Mouse (Mus musculus) CH12.LX (cell line): ENCODE measurements around the gene Fam83c. TPM values are rescaled to one million over a fixed set of nuclear protein-coding genes. Genes with fewer than 3 reads are reported as not detected.

Experiments
- DNase-seq: peaks from one replicate; pipeline ENCODE4 v3.0.0-alpha.2; 2013; ENCODE audit errors: extremely low read depth
- H3K27ac ChIP-seq: 2 replicates; pipeline ENCODE4 v1.5.1; 2012; ENCODE audit warnings: low read depth, mild to moderate bottlenecking, control low read depth, moderate library complexity; ENCODE audit not compliant: insufficient read depth
- H3K27me3 ChIP-seq: replicated peaks from 2 replicates; pipeline ENCODE3; 2012; ENCODE audit warnings: inconsistent platforms
- H3K36me3 ChIP-seq, 2 experiments: replicated peaks in 1 of 2; 2 replicates each; pipeline versions ENCODE3 to v1.6.1; 2012; ENCODE audit warnings: inconsistent platforms in 1 of 2, low read length in 1 of 2, mild to moderate bottlenecking in 1 of 2, mixed read lengths in 1 of 2, moderate library complexity in 1 of 2; ENCODE audit not compliant: control insufficient read depth in 1 of 2, insufficient read depth in 1 of 2
- H3K4me1 ChIP-seq, 2 experiments: 2 replicates each; pipeline ENCODE4 v1.6.1; 2012; ENCODE audit warnings: inconsistent platforms in 1 of 2, moderate library complexity in 1 of 2; ENCODE audit not compliant: insufficient read depth in 2 of 2, control insufficient read depth in 1 of 2
- H3K4me2 ChIP-seq: 2 replicates; pipeline ENCODE4 v1.6.1; 2012; ENCODE audit warnings: low read depth, mild to moderate bottlenecking, control low read depth; ENCODE audit not compliant: poor library complexity, insufficient read depth, severe bottlenecking
- H3K4me3 ChIP-seq, 3 experiments: fragments of 150-350 bp in 1 of 3; sonication (generic) in 1 of 3; replicated peaks in 1 of 3; 2 replicates each; pipeline versions ENCODE3 to v1.5.1; 2011 to 2012; ENCODE audit warnings: low read depth in 2 of 3, low read length in 2 of 3, mild to moderate bottlenecking in 2 of 3, moderate library complexity in 2 of 3, control low read depth in 1 of 3, improper control_type of control experiment in 1 of 3, inconsistent platforms in 1 of 3, mixed read lengths in 1 of 3; ENCODE audit not compliant: poor library complexity in 1 of 3
- H3K79me2 ChIP-seq: replicated peaks from 2 replicates; pipeline ENCODE4 v1.6.1; 2012; ENCODE audit warnings: mild to moderate bottlenecking, moderate library complexity; ENCODE audit not compliant: control insufficient read depth, poor library complexity, insufficient read depth, severe bottlenecking; ENCODE audit errors: extremely low read depth
- H3K9ac ChIP-seq: 2 replicates; pipeline ENCODE4 v1.6.1; 2012; ENCODE audit warnings: low read depth, mild to moderate bottlenecking, control low read depth, moderate library complexity; ENCODE audit not compliant: insufficient read depth
- H3K9me3 ChIP-seq: replicated peaks from 2 replicates; pipeline ENCODE3; 2012; ENCODE audit warnings: low read length, inconsistent platforms, mixed read lengths
- CHD1 ChIP-seq: IDR thresholded peaks from 2 replicates; pipeline ENCODE4 v1.6.1; 2012; ENCODE audit warnings: low read depth, low read length, improper control_type of control experiment, inconsistent platforms
- CHD2 ChIP-seq: IDR thresholded peaks from 2 replicates; pipeline ENCODE4 v1.6.1; 2011; ENCODE audit warnings: low read length, improper control_type of control experiment
- CTCF ChIP-seq, 2 experiments: IDR thresholded peaks in 1 of 2; conservative IDR thresholded peaks in 1 of 2; 2 replicates each; pipeline ENCODE4 v1.5.1; 2011 to 2012; ENCODE audit warnings: low read depth in 2 of 2, low read length in 2 of 2, improper control_type of control experiment in 1 of 2, inconsistent platforms in 1 of 2, mild to moderate bottlenecking in 1 of 2, moderate library complexity in 1 of 2
- EP300 ChIP-seq: IDR thresholded peaks from 2 replicates; pipeline ENCODE4 v1.6.1; 2011; ENCODE audit warnings: low read length, improper control_type of control experiment
- GABPA ChIP-seq: IDR thresholded peaks from 2 replicates; pipeline ENCODE4 v1.6.1; 2012; ENCODE audit warnings: low read depth, low read length, improper control_type of control experiment, inconsistent platforms; ENCODE audit not compliant: insufficient replicate concordance
- HCFC1 ChIP-seq: IDR thresholded peaks from 2 replicates; pipeline ENCODE4 v1.6.1; 2012; ENCODE audit warnings: low read depth, mild to moderate bottlenecking, inconsistent platforms, low read length, improper control_type of control experiment
- JUN ChIP-seq: IDR thresholded peaks from 2 replicates; pipeline ENCODE4 v1.6.1; 2011; ENCODE audit warnings: low read depth, mild to moderate bottlenecking, low read length, improper control_type of control experiment, moderate library complexity; ENCODE audit not compliant: insufficient read depth
- KAT2A ChIP-seq: IDR thresholded peaks from 2 replicates; pipeline ENCODE4 v1.6.1; 2012; ENCODE audit warnings: low read length, improper control_type of control experiment, inconsistent platforms; ENCODE audit not compliant: insufficient replicate concordance
- MAX ChIP-seq: IDR thresholded peaks from 2 replicates; pipeline ENCODE4 v1.6.1; 2011; ENCODE audit warnings: low read length, improper control_type of control experiment
- MAZ ChIP-seq: IDR thresholded peaks from 2 replicates; pipeline ENCODE4 v1.6.1; 2012; ENCODE audit warnings: low read depth, mild to moderate bottlenecking, inconsistent platforms, low read length, improper control_type of control experiment, moderate library complexity
- MEF2A ChIP-seq: IDR thresholded peaks from 2 replicates; pipeline ENCODE4 v1.6.1; 2014; ENCODE audit warnings: low read depth, mild to moderate bottlenecking, inconsistent platforms, low read length, improper control_type of control experiment, borderline replicate concordance
- NRF1 ChIP-seq: IDR thresholded peaks from 2 replicates; pipeline ENCODE4 v1.6.1; 2014; ENCODE audit warnings: low read depth, mild to moderate bottlenecking, inconsistent platforms, low read length, improper control_type of control experiment, moderate library complexity
- POLR2AphosphoS2 ChIP-seq: IDR thresholded peaks from 2 replicates; pipeline ENCODE4 v1.6.1; 2011; ENCODE audit warnings: low read depth, low read length, improper control_type of control experiment
- RCOR1 ChIP-seq: conservative IDR thresholded peaks from 2 replicates; pipeline ENCODE4 v1.6.1; 2012; ENCODE audit warnings: low read depth, mild to moderate bottlenecking, inconsistent platforms, low read length, improper control_type of control experiment
- TBP ChIP-seq: conservative IDR thresholded peaks from 2 replicates; pipeline ENCODE4 v1.6.1; 2011; ENCODE audit warnings: low read depth, low read length, improper control_type of control experiment
- TCF12 ChIP-seq: IDR thresholded peaks from 2 replicates; pipeline ENCODE4 v1.6.1; 2014; ENCODE audit warnings: low read depth, mild to moderate bottlenecking, inconsistent platforms, low read length, improper control_type of control experiment
- UBTF ChIP-seq: IDR thresholded peaks from 2 replicates; pipeline ENCODE4 v1.6.1; 2012; ENCODE audit warnings: low read depth, mild to moderate bottlenecking, inconsistent platforms, low read length, improper control_type of control experiment, moderate library complexity
- ZKSCAN1 ChIP-seq: IDR thresholded peaks from 2 replicates; pipeline ENCODE4 v1.6.1; 2012; ENCODE audit warnings: low read depth, inconsistent platforms, low read length, improper control_type of control experiment, borderline replicate concordance
- ZNF384 ChIP-seq: IDR thresholded peaks from 2 replicates; pipeline ENCODE4 v1.6.1; 2012; ENCODE audit warnings: low read depth, low read length, improper control_type of control experiment, inconsistent platforms
- dilution Hi-C: fragments of 300-500 bp; cut with MboI; formaldehyde crosslinking; loops from 2 replicates; pipeline ENCODE4 v1.14.3; 2020; ENCODE audit warnings: low sequenced_read_pairs; ENCODE audit not compliant: extremely low pct_unique_long_range_greater_than_20kb, extremely low pct_ligation_motif_present
- in situ Hi-C: fragments of 300-500 bp; cut with MboI; formaldehyde crosslinking; loops from 3 replicates; pipeline ENCODE4 v1.14.3; 2019; ENCODE audit warnings: low sequenced_read_pairs, low pct_ligation_motif_present, low pct_unique_long_range_greater_than_20kb, mixed read lengths
- polyA plus RNA-seq: library from polyadenylated mRNA; unstranded; fragments of >175 nt; gene quantifications from 2 replicates; pipeline ENCODE4 v1.2.1, GENCODE M21; 2012; ENCODE audit warnings: low read depth; ENCODE audit not compliant: insufficient read length
- total RNA-seq, 2 experiments: library from RNA; depleted of rRNA; stranded (reverse); fragments of 300-350 nt in 1 of 2; fragments of >200 nt in 1 of 2; gene quantifications; 2 replicates each; pipeline ENCODE4 v1.2.3; 2012 to 2014

Fam83c gene
- total and polyA plus RNA-seq, 3 experiments: 0.04 to 0.09 TPM; not detected in 1

GRCm38 (mm10) chr2:155825904-155826629, 8.6 kb downstream of the Fam83c start:
- peaks cover 4 to 38% of the 10 kb centered on the region in 2 experiments; a peak in 3 of 4 replicates for H3K4me1 ChIP-seq
- peaks cover 31% of the 10 kb centered on the region for H3K79me2 ChIP-seq
- H3K36me3 ChIP-seq: peaks cover 29 to 33% of the 10 kb centered on the region in 2 experiments
- peak overlapping the region; percentile 81 for H3K4me2 ChIP-seq
- DNase-seq: peak; percentile 50
- H3K27ac ChIP-seq: peak overlapping the region; percentile 47
- no peaks in the 10 kb centered on the region for H3K27me3 ChIP-seq
- TF ChIP-seq NRF1 (peak; percentile 42; the same call in 1 of the 2 replicates), CHD1 (no peak)
- in situ Hi-C loops: loop anchor here (25.0 kb wide), 1 partner anchor 311 kb away; the partner anchor contains the start of genes Gm28036, Nfs1 and Romo1
- no peaks in the 10 kb centered on the region for H3K9me3 ChIP-seq
- H3K4me3 ChIP-seq: peak overlapping the region; percentile 79 to 95 (median 92)
- dilution Hi-C loops: no loop called here
- H3K9ac ChIP-seq: peak overlapping the region; percentile 95

- Histone ChIP-seq H3K79me2 (peaks cover 31% of the 10 kb centered on the region), H3K4me3 (no peak overlapping the region), H3K27ac (no peak overlapping the region), H3K4me2 (no peak overlapping the region), H3K9me3 (no peaks in the 10 kb centered on the region), H3K4me1 (peaks cover 11 to 57% of the 10 kb centered on the region in 2 experiments), H3K27me3 (no peaks in the 10 kb centered on the region), H3K9ac (no peak overlapping the region), H3K36me3 (peaks cover 45 to 52% of the 10 kb centered on the region in 2 experiments)
- no peak for DNase-seq
- dilution Hi-C loops (no loop called here), in situ Hi-C loops (no loop called here)
- no peak for TF ChIP-seq HCFC1
- no peak for TF ChIP-seq CHD1
- TF ChIP-seq CTCF (conservative IDR thresholded peaks at IDR 0.05 in 1 of 2, IDR thresholded peaks at IDR 0.05 in 1 of 2; ENCODE audit: low read depth in 2 of 2, low read length in 2 of 2): no peak
- no peak for TF ChIP-seq KAT2A
- TF ChIP-seq MAX: no peak
- TF ChIP-seq TBP: no peak
- TF ChIP-seq MEF2A: no peak
- no peak for TF ChIP-seq UBTF
- TF ChIP-seq CHD2: no peak
- no peak for TF ChIP-seq MAZ
- no peak for TF ChIP-seq POLR2AphosphoS2
Observed at GRCm38 (mm10) chr2:155823722-155824121, 10.9 kb downstream of the Fam83c start.

GRCm38 (mm10) chr2:155820779-155821178, 13.9 kb downstream of the Fam83c start:
- no peak overlapping the region; the same call in 1 of the 2 replicates for H3K27ac ChIP-seq
- DNase-seq: no peak
- H3K9me3 ChIP-seq: no peaks in the 10 kb centered on the region
- H3K4me3 ChIP-seq: no peak overlapping the region
- dilution Hi-C loops (no loop called here), in situ Hi-C loops (no loop called here)
- H3K4me2 ChIP-seq: no peak overlapping the region
- peaks cover 28% of the 10 kb centered on the region for H3K79me2 ChIP-seq
- no peak overlapping the region for H3K9ac ChIP-seq
- no peaks in the 10 kb centered on the region for H3K27me3 ChIP-seq
- TF ChIP-seq JUN (no peak), ZKSCAN1 (no peak), EP300 (no peak), RCOR1 (no peak), GABPA (no peak), HCFC1 (no peak), POLR2AphosphoS2 (no peak), MEF2A (no peak), TCF12 (no peak), ZNF384 (no peak)
- peaks cover 45 to 70% of the 10 kb centered on the region in 2 experiments for H3K36me3 ChIP-seq
- H3K4me1 ChIP-seq: peaks cover 21 to 68% of the 10 kb centered on the region in 2 experiments
